Mouse (Mus musculus) stomach, postnatal 0 days (tissue): ENCODE measurements around the gene Tep1. TPM values are rescaled to one million over a fixed set of nuclear protein-coding genes. Genes with fewer than 3 reads are reported as not detected.

Source experiments
- ATAC-seq: fragments of 200-750 bp; cut with Nextera tagmentation; 2 replicates; pipeline ENCODE4 v1.8.0; 2017; ENCODE audit not compliant: low FRiP score, low TSS enrichment
- DNase-seq: peaks from one replicate; pipeline ENCODE4 v3.0.0-alpha.2; 2016; ENCODE audit warnings: low spot score
- H3K27ac ChIP-seq: fragments of 300-500 bp; sonication (generic); replicated peaks from 2 replicates; pipeline ENCODE4 v1.5.1; 2014; ENCODE audit warnings: mild to moderate bottlenecking, control low read depth
- H3K27me3 ChIP-seq: fragments of 300-500 bp; sonication (generic); 2 replicates; pipeline ENCODE4 v1.6.1; 2014; ENCODE audit warnings: low read length; ENCODE audit not compliant: control insufficient read depth, insufficient read depth
- H3K36me3 ChIP-seq: fragments of 300-500 bp; sonication (generic); 2 replicates; pipeline ENCODE4 v1.6.1; 2014; ENCODE audit warnings: low read length, mixed read lengths; ENCODE audit not compliant: control insufficient read depth, insufficient read depth
- H3K4me1 ChIP-seq: fragments of 300-500 bp; sonication (generic); replicated peaks from 2 replicates; pipeline ENCODE4 v1.6.1; 2014; ENCODE audit warnings: antibody characterized with exemption; ENCODE audit not compliant: control insufficient read depth, insufficient read depth
- H3K4me2 ChIP-seq: fragments of 300-500 bp; sonication (generic); replicated peaks from 2 replicates; pipeline ENCODE4 v1.6.1; 2014; ENCODE audit warnings: low read depth, mild to moderate bottlenecking, control low read depth, moderate library complexity
- H3K4me3 ChIP-seq: fragments of 300-500 bp; sonication (generic); 2 replicates; pipeline ENCODE4 v1.5.1; 2014; ENCODE audit warnings: low read depth, low read length, control low read depth
- H3K9ac ChIP-seq: fragments of 300-500 bp; sonication (generic); 2 replicates; pipeline ENCODE4 v1.6.1; 2014; ENCODE audit warnings: mild to moderate bottlenecking, low read length, control low read depth, mixed read lengths
- H3K9me3 ChIP-seq: fragments of 300-500 bp; sonication (generic); 2 replicates; pipeline ENCODE4 v1.6.1; 2016; ENCODE audit warnings: low read length; ENCODE audit not compliant: control insufficient read depth
- CTCF ChIP-seq: IDR thresholded peaks from 2 replicates; pipeline ENCODE4 v1.5.1; 2016; ENCODE audit warnings: antibody characterized with exemption, low read depth, mild to moderate bottlenecking, moderate library complexity
- EP300 ChIP-seq: optimal IDR thresholded peaks from 2 replicates; pipeline ENCODE3; 2016; ENCODE audit warnings: antibody characterized with exemption
- WGBS: fragments of 180-500 bp; shearing (Covaris S2); extraction: QIAGEN DNeasy Blood & Tissue Kit; methylation state at CpG from one replicate; pipeline ENCODE4 v1.1.7; 2014; 5-methylcytosine and 5-hydroxymethylcytosine counted together
- polyA plus RNA-seq: library from polyadenylated mRNA; unstranded; fragments of >200 nt; fragmentation: Nextera tagmentation; extraction: Ambion mirVana; gene quantifications from 2 replicates; pipeline ENCODE4 v1.2.1, GENCODE M21; 2015

Gene Tep1
- polyA plus RNA-seq, 1 experiment from 2014 or later = 7.8 TPM

- no peaks in the 10 kb centered on the region for H3K27me3 ChIP-seq
- H3K36me3 ChIP-seq = peaks cover 3% of the 10 kb centered on the region; the same call in 1 of the 2 replicates
- H3K9ac ChIP-seq = peak within 1 kb of the TSS; percentile 79
- peak within 1 kb of the TSS; percentile 57 for H3K4me2 ChIP-seq
- peak within 1 kb of the TSS; percentile 79 for H3K4me3 ChIP-seq
- no peaks in the 10 kb centered on the region for H3K9me3 ChIP-seq
- H3K27ac ChIP-seq = peak within 1 kb of the TSS; percentile 74
- H3K4me1 ChIP-seq = peaks cover 3% of the 10 kb centered on the region; the same call in 1 of the 2 replicates
- TF ChIP-seq CTCF (peak; percentile 95), EP300 (no peak)
- WGBS = under 1% methylated on average over 21 of the region's 21 CpGs
- ATAC-seq (peak; percentile 95), DNase-seq (peak; percentile 94)
These were observed 85.1 kb downstream of the Tep1 start, which contains the start of gene Ttc5 for GRCm38 (mm10) chr14:50785251-50785637. Ttc5 (minus strand) TSS chr14:50785519.

- no peak; the same call in 1 of the 2 replicates for ATAC-seq
- H3K9ac ChIP-seq = peak overlapping the region; percentile 79
- 17% methylated on average over 16 of the region's 16 CpGs for WGBS
- no peak for DNase-seq
- H3K4me1 ChIP-seq = peaks cover 3% of the 10 kb centered on the region; the same call in 1 of the 2 replicates
- H3K4me3 ChIP-seq = peak overlapping the region; percentile 79
- H3K36me3 ChIP-seq = peaks cover 5% of the 10 kb centered on the region; the same call in 1 of the 2 replicates
- peak overlapping the region; percentile 74 for H3K27ac ChIP-seq
- no peaks in the 10 kb centered on the region for H3K9me3 ChIP-seq
- peak overlapping the region; percentile 57 for H3K4me2 ChIP-seq
- H3K27me3 ChIP-seq = no peaks in the 10 kb centered on the region
- TF ChIP-seq EP300 (no peak), CTCF (no peak)
These were observed 85.7 kb downstream of the Tep1 start for GRCm38 (mm10) chr14:50784391-50785250.

GRCm38 (mm10) chr14:50782166-50782565, 88.2 kb downstream of the Tep1 start:
- Histone ChIP-seq H3K9me3 (no peaks in the 10 kb centered on the region), H3K4me3 (no peak overlapping the region), H3K4me1 (peaks cover 3% of the 10 kb centered on the region; the same call in 1 of the 2 replicates), H3K4me2 (no peak overlapping the region), H3K36me3 (peaks cover 5% of the 10 kb centered on the region; the same call in 1 of the 2 replicates), H3K27ac (no peak overlapping the region), H3K9ac (no peak overlapping the region), H3K27me3 (no peaks in the 10 kb centered on the region)
- ATAC-seq = no peak
- TF ChIP-seq EP300 (no peak), CTCF (no peak)
- DNase-seq = no peak
- WGBS = 92% methylated on average over 3 of the region's 3 CpGs

Other genes with a start within 250 kb of the Tep1 start
- gene Olfr745, start 231.2 kb downstream of the Tep1 start, polyA plus RNA-seq = 0.08 TPM in 1 of 2 replicates, not detected in the other
- gene Olfr746, start 223.5 kb downstream of the Tep1 start, polyA plus RNA-seq = not detected in 2 replicates
- not detected in 2 replicates for gene Olfr747, start 177.4 kb downstream of the Tep1 start, polyA plus RNA-seq
- not detected in 2 replicates for gene Olfr748, start 163.2 kb downstream of the Tep1 start, polyA plus RNA-seq
- not detected in 2 replicates for gene Olfr749, start 125.5 kb downstream of the Tep1 start, polyA plus RNA-seq
- 35.1 and 37.0 TPM in 2 replicates for gene Ttc5, start 85.0 kb downstream of the Tep1 start, polyA plus RNA-seq
- not detected in 2 replicates for gene Ccnb1ip1, start 62.8 kb downstream of the Tep1 start, polyA plus RNA-seq
- 27.9 and 28.7 TPM in 2 replicates for gene Parp2, start 62.7 kb downstream of the Tep1 start, polyA plus RNA-seq
- 0.31 and 0.33 TPM in 2 replicates for gene Klhl33, start 26.9 kb upstream of the Tep1 start, polyA plus RNA-seq
- 69.4 and 71.7 TPM in 2 replicates for gene Osgep, start 54.3 kb upstream of the Tep1 start, polyA plus RNA-seq
- 92.1 and 100.0 TPM in 2 replicates for gene Apex1, start 54.4 kb upstream of the Tep1 start, polyA plus RNA-seq
- 38.3 and 42.7 TPM in 2 replicates for gene Pip4p1, start 60.3 kb upstream of the Tep1 start, polyA plus RNA-seq
- 44.7 and 48.6 TPM in 2 replicates for gene Pnp, start 60.5 kb upstream of the Tep1 start, polyA plus RNA-seq
- not detected in 2 replicates for gene Gm49342, start 74.0 kb upstream of the Tep1 start, polyA plus RNA-seq
- 0.33 and 0.40 TPM in 2 replicates for gene Pnp2, start 85.4 kb upstream of the Tep1 start, polyA plus RNA-seq
- 0.11 and 0.23 TPM in 2 replicates for gene Rnase10, start 137.2 kb upstream of the Tep1 start, polyA plus RNA-seq
- gene Rnase9, start 171.3 kb upstream of the Tep1 start, polyA plus RNA-seq = not detected in 2 replicates
- gene Rnase11, start 179.6 kb upstream of the Tep1 start, polyA plus RNA-seq = not detected in 2 replicates
- 0.52 and 0.57 TPM in 2 replicates for gene Rnase12, start 187.1 kb upstream of the Tep1 start, polyA plus RNA-seq
- gene Olfr750, start 203.9 kb upstream of the Tep1 start, polyA plus RNA-seq = not detected in 2 replicates
- 152 and 157 TPM in 2 replicates for gene Rnase4, start 220.5 kb upstream of the Tep1 start, polyA plus RNA-seq
- gene Ang, start 220.6 kb upstream of the Tep1 start, polyA plus RNA-seq = 27.7 and 29.5 TPM in 2 replicates
- not detected in 2 replicates for gene Eddm3b, start 243.9 kb upstream of the Tep1 start, polyA plus RNA-seq